8 mouse cellular contexts compared by ENCODE assay signal in the genomic region with DNA sequence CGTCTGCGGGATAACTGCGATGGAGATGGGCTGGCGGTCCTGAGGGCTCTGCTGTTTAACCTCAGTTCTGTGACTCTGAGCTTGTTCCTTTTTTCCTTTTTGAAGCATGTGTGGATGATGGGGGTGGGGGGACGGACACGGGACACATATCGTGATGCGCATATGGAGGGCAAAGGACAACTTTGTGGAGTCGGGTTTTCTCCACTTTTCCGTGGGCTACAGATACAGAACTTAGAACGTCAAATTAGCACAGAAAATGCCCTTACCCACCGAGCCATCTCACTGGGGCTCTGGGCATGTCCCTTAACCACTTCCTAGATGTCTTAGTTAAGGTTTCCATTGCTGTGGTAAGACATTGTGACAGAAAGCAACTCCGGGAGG. TPM values are rescaled to one million over a fixed set of nuclear protein-coding genes. Genes with fewer than 3 reads are reported as not detected.
DNase-seq lines count a peak whose midpoint lies in the region; ATAC-seq and TF ChIP-seq lines count a peak whose summit lies in the region.

No protein-coding gene starts in this region.

- TF ChIP-seq CTCF in embryonic fibroblast, embryonic 13.5 days (IDR thresholded peaks at IDR 0.05; ENCODE audit: borderline replicate concordance, insufficient read depth, low read length): no peak

- peak overlapping the region; percentile 86 for H3K27ac ChIP-seq in lung, embryonic 16.5 days (ENCODE audit: low read length)
- H3K27ac ChIP-seq in embryonic fibroblast, embryonic 13.5 days (ENCODE audit: insufficient read depth, low read length): no peak overlapping the region
- H3K27ac ChIP-seq in liver, embryonic 11.5 days (ENCODE audit: low read depth, low read length): no peak overlapping the region
- H3K27ac ChIP-seq in stomach, embryonic 15.5 days: no peak overlapping the region

- H3K4me1 ChIP-seq in lung, embryonic 16.5 days (replicated peaks; ENCODE audit: control insufficient read depth, insufficient read depth, low read length): peaks cover 4% of the 10 kb centered on the region
- H3K4me1 ChIP-seq in embryonic fibroblast, embryonic 13.5 days (ENCODE audit: control insufficient read depth, insufficient read depth, low read length): peaks cover 2% of the 10 kb centered on the region; the same call in 1 of the 2 replicates
- 0 out of 2 replicates have a peak, but pooled peaks cover 3% of the 10 kb centered on the region for H3K4me1 ChIP-seq in liver, embryonic 11.5 days (replicated peaks; ENCODE audit: control insufficient read depth, insufficient read depth, low read length)
- no peaks in the 10 kb centered on the region for H3K4me1 ChIP-seq in stomach, embryonic 15.5 days

- 1% methylated on average over 13 of the region's 13 CpGs for WGBS in lung, embryonic 16.5 days
- 2% methylated on average over 13 of the region's 13 CpGs for WGBS in liver, embryonic 11.5 days
- WGBS in stomach, embryonic 15.5 days: 2% methylated on average over 13 of the region's 13 CpGs

- H3K9ac ChIP-seq in lung, embryonic 16.5 days (ENCODE audit: low read length): peak overlapping the region; percentile 77
- H3K9ac ChIP-seq in liver, embryonic 11.5 days (ENCODE audit: low read depth, low read length): peak overlapping the region; percentile 71
- peak overlapping the region; percentile 56 for H3K9ac ChIP-seq in stomach, embryonic 15.5 days

- H3K36me3 ChIP-seq in lung, embryonic 16.5 days (ENCODE audit: control insufficient read depth, insufficient read depth, low read length): no peaks in the 10 kb centered on the region
- no peaks in the 10 kb centered on the region for H3K36me3 ChIP-seq in liver, embryonic 11.5 days (ENCODE audit: control insufficient read depth, insufficient read depth, low read length)
- H3K36me3 ChIP-seq in stomach, embryonic 15.5 days: no peaks in the 10 kb centered on the region

- peak overlapping the region; percentile 65 for H3K4me2 ChIP-seq in lung, embryonic 16.5 days (ENCODE audit: low read depth, low read length)
- H3K4me2 ChIP-seq in liver, embryonic 11.5 days: peak overlapping the region; percentile 89
- peak overlapping the region; percentile 75 for H3K4me2 ChIP-seq in stomach, embryonic 15.5 days

- ATAC-seq in lung, embryonic 16.5 days (ENCODE audit: low read depth): no peak
- no peak for ATAC-seq in liver, embryonic 11.5 days (replicated peaks; ENCODE audit: low FRiP score)
- no peak for ATAC-seq in stomach, embryonic 15.5 days (ENCODE audit: insufficient read depth, low FRiP score, low read depth)
- no peak for ATAC-seq in cerebellum, adult (ENCODE audit: insufficient number of reproducible peaks, low FRiP score, low TSS enrichment)

- DNase-seq in lung, adult 18-20 months: no peak
- DNase-seq in liver, embryonic 11.5 days (ENCODE audit: low spot score): no peak
- no peak for DNase-seq in adrenal gland, postnatal 4 days (ENCODE audit: low spot score in 2 of 2)
- no peak for DNase-seq in thymus, postnatal 10 days (ENCODE audit: low spot score in 2 of 2)

- H3K9me3 ChIP-seq in lung, embryonic 16.5 days (ENCODE audit: control insufficient read depth, low read length): no peaks in the 10 kb centered on the region
- H3K9me3 ChIP-seq in liver, embryonic 11.5 days (ENCODE audit: control insufficient read depth, low read length): no peaks in the 10 kb centered on the region
- H3K9me3 ChIP-seq in stomach, embryonic 15.5 days: no peaks in the 10 kb centered on the region

- H3K27me3 ChIP-seq in lung, embryonic 16.5 days (ENCODE audit: control insufficient read depth, insufficient read depth, low read depth, low read length): no peaks in the 10 kb centered on the region
- no peaks in the 10 kb centered on the region for H3K27me3 ChIP-seq in liver, embryonic 11.5 days (replicated peaks; ENCODE audit: control insufficient read depth, insufficient read depth, low read length)
- no peaks in the 10 kb centered on the region for H3K27me3 ChIP-seq in stomach, embryonic 15.5 days (replicated peaks)

- no peak for TF ChIP-seq POLR2A in embryonic fibroblast, embryonic 13.5 days (IDR thresholded peaks at IDR 0.05; ENCODE audit: low read depth, low read length)

- H3K4me3 ChIP-seq in lung, embryonic 16.5 days (ENCODE audit: low read length): peak overlapping the region; percentile 82
- H3K4me3 ChIP-seq in embryonic fibroblast, embryonic 13.5 days (ENCODE audit: insufficient read depth, low read length): peak overlapping the region; percentile 87
- peak overlapping the region; percentile 77 for H3K4me3 ChIP-seq in liver, embryonic 11.5 days (ENCODE audit: low read depth, low read length)
- peak overlapping the region; percentile 90 for H3K4me3 ChIP-seq in stomach, embryonic 15.5 days (replicated peaks)

RNA-seq across cellular contexts. Expression of gene Cntrl, which starts 0.6 kb away (rescaled TPM):
- 23.7 and 26.2 TPM in 2 replicates for polyA plus RNA-seq in lung, embryonic 16.5 days (2015; fragmentation: Nextera tagmentation; extraction: Ambion mirVana)
- polyA plus RNA-seq in embryonic fibroblast, embryonic 13.5 days (2011; ENCODE audit: insufficient read length, low read depth, missing spikeins): 14.3 and 24.4 TPM in 2 replicates
- 18.4 and 22.7 TPM in 2 replicates for polyA plus RNA-seq in liver, embryonic 11.5 days (2014; fragmentation: Nextera tagmentation; extraction: Ambion mirVana)
- polyA plus RNA-seq in stomach, embryonic 15.5 days (2015; fragmentation: Nextera tagmentation; extraction: Ambion mirVana): 20.9 and 22.1 TPM in 2 replicates
- 10 to 100 TPM; 33.3 to 36.4 TPM for total RNA-seq in adrenal gland, postnatal 4 days (2021)

RNA-seq across cellular contexts. Expression of gene AI182371, which starts 8.6 kb away (rescaled TPM):
- 0.65 and 1.2 TPM in 2 replicates for polyA plus RNA-seq in lung, embryonic 16.5 days (2015; fragmentation: Nextera tagmentation; extraction: Ambion mirVana)
- polyA plus RNA-seq in embryonic fibroblast, embryonic 13.5 days (2011; ENCODE audit: insufficient read length, low read depth, missing spikeins): 1.8 TPM in 1 of 2 replicates, not detected in the other
- polyA plus RNA-seq in liver, embryonic 11.5 days (2014; fragmentation: Nextera tagmentation; extraction: Ambion mirVana): 0.99 and 2.5 TPM in 2 replicates
- polyA plus RNA-seq in stomach, embryonic 15.5 days (2015; fragmentation: Nextera tagmentation; extraction: Ambion mirVana): 0.86 and 2.6 TPM in 2 replicates
- total RNA-seq in adrenal gland, postnatal 4 days (2021): 10 to 100 TPM in 1 of 2 experiments, 1 to 10 TPM in 1; 1.3 to 16.5 TPM

RNA-seq across cellular contexts. Expression of gene Hc, which starts 48.7 kb away (rescaled TPM):
- 2.4 and 4.2 TPM in 2 replicates for polyA plus RNA-seq in lung, embryonic 16.5 days (2015; fragmentation: Nextera tagmentation; extraction: Ambion mirVana)
- polyA plus RNA-seq in embryonic fibroblast, embryonic 13.5 days (2011; ENCODE audit: insufficient read length, low read depth, missing spikeins): not detected in 2 replicates
- polyA plus RNA-seq in liver, embryonic 11.5 days (2014; fragmentation: Nextera tagmentation; extraction: Ambion mirVana): 10.0 and 10.5 TPM in 2 replicates
- 0.76 and 2.1 TPM in 2 replicates for polyA plus RNA-seq in stomach, embryonic 15.5 days (2015; fragmentation: Nextera tagmentation; extraction: Ambion mirVana)
- total RNA-seq in adrenal gland, postnatal 4 days (2021): 10 to 100 TPM in 1 of 2 experiments, 1 to 10 TPM in 1; 1.2 to 35.5 TPM
